Mouse (Mus musculus) intestine, embryonic 14.5 days (tissue): ENCODE results near the gene Mcts2. TPM values are rescaled to one million over a fixed set of nuclear protein-coding genes. Genes with fewer than 3 reads are reported as not detected.
"Not testable (repeated sequence)": the region's sequence is repeated elsewhere in the genome, so short reads cannot be mapped to it uniquely, and the experiment has no call there.

Source experiments
- ATAC-seq: fragments of 200-750 bp; cut with Nextera tagmentation; replicated peaks from 2 replicates; pipeline ENCODE4 v1.8.0; 2017; ENCODE audit warnings: low read depth, moderate number of reproducible peaks, moderate TSS enrichment, moderate library complexity; ENCODE audit not compliant: low FRiP score, low TSS enrichment
- DNase-seq: peaks from one replicate; pipeline ENCODE4 v3.0.0-alpha.2; 2018; ENCODE audit warnings: low spot score
- H3K27ac ChIP-seq: fragments of 300-500 bp; sonication (generic); 2 replicates; pipeline ENCODE4 v1.5.1; 2014; ENCODE audit warnings: low read depth, mild to moderate bottlenecking, control low read depth
- H3K27me3 ChIP-seq: fragments of 300-500 bp; sonication (generic); replicated peaks from 2 replicates; pipeline ENCODE4 v1.6.1; 2014; ENCODE audit warnings: low read length, control low read depth; ENCODE audit not compliant: control insufficient read depth, insufficient read depth
- H3K36me3 ChIP-seq: fragments of 300-500 bp; sonication (generic); 2 replicates; pipeline ENCODE4 v1.6.1; 2014; ENCODE audit warnings: low read length, control low read depth; ENCODE audit not compliant: control insufficient read depth, insufficient read depth
- H3K4me1 ChIP-seq: fragments of 300-500 bp; sonication (generic); replicated peaks from 2 replicates; pipeline ENCODE4 v1.6.1; 2014; ENCODE audit warnings: low read length, control low read depth, mixed read lengths; ENCODE audit not compliant: control insufficient read depth, insufficient read depth
- H3K4me2 ChIP-seq: fragments of 300-500 bp; sonication (generic); 2 replicates; pipeline ENCODE4 v1.6.1; 2014; ENCODE audit warnings: low read length
- H3K4me3 ChIP-seq: fragments of 300-500 bp; sonication (generic); 2 replicates; pipeline ENCODE4 v1.5.1; 2014; ENCODE audit warnings: low read depth, low read length, control low read depth, mixed read lengths
- H3K9ac ChIP-seq: fragments of 300-500 bp; sonication (generic); 2 replicates; pipeline ENCODE4 v1.6.1; 2014; ENCODE audit warnings: mild to moderate bottlenecking, low read length
- H3K9me3 ChIP-seq: fragments of 300-500 bp; sonication (generic); 2 replicates; pipeline ENCODE4 v1.6.1; 2016; ENCODE audit warnings: low read length, control low read depth; ENCODE audit not compliant: control insufficient read depth
- WGBS: fragments of 180-500 bp; shearing (Covaris S2); extraction: QIAGEN DNeasy Blood & Tissue Kit; methylation state at CpG from one replicate; pipeline ENCODE4 v1.1.7; 2014; 5-methylcytosine and 5-hydroxymethylcytosine counted together
- polyA plus RNA-seq: library from polyadenylated mRNA; unstranded; fragments of >200 nt; fragmentation: Nextera tagmentation; extraction: Ambion mirVana; gene quantifications from 2 replicates; pipeline ENCODE4 v1.2.1, GENCODE M21; 2014

Mcts2 gene
- polyA plus RNA-seq, 1 experiment from 2014 or later, result 32.8 TPM

DNA sequence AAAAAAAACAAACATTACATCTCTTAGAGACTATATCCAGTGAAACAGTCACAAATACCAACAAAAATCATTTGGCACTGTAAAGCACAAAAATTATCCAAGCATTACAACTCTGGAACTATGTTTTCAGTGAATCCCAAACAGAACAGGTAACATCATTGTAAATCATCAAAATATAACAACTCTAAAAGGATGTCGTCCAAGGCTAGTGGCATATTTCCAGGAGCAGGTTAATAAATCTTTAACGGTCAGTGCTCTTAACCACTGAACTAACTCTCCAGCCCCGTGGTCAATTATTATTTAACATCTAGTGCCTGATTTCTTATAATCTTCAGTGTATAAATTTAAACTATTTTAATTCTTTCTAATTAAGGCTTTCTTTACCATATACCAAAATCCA is 20.6 kb upstream of the Mcts2 start:
- H3K4me3 ChIP-seq, DNase-seq, H3K27me3 ChIP-seq, ATAC-seq, H3K27ac ChIP-seq, H3K4me1 ChIP-seq, H3K9me3 ChIP-seq, H3K4me2 ChIP-seq, H3K9ac ChIP-seq, H3K36me3 ChIP-seq: not testable (repeated sequence)
- WGBS, result 67% methylated on average over 3 of the region's 3 CpGs

GRCm38 (mm10) chr2:152669256-152669638 is 17.6 kb upstream of the Mcts2 start, which contains the start of gene H13:
Gene H13 (plus strand): TSS chr2:152669461.
- peak within 1 kb of the TSS; percentile 88 for H3K4me2 ChIP-seq

DNA sequence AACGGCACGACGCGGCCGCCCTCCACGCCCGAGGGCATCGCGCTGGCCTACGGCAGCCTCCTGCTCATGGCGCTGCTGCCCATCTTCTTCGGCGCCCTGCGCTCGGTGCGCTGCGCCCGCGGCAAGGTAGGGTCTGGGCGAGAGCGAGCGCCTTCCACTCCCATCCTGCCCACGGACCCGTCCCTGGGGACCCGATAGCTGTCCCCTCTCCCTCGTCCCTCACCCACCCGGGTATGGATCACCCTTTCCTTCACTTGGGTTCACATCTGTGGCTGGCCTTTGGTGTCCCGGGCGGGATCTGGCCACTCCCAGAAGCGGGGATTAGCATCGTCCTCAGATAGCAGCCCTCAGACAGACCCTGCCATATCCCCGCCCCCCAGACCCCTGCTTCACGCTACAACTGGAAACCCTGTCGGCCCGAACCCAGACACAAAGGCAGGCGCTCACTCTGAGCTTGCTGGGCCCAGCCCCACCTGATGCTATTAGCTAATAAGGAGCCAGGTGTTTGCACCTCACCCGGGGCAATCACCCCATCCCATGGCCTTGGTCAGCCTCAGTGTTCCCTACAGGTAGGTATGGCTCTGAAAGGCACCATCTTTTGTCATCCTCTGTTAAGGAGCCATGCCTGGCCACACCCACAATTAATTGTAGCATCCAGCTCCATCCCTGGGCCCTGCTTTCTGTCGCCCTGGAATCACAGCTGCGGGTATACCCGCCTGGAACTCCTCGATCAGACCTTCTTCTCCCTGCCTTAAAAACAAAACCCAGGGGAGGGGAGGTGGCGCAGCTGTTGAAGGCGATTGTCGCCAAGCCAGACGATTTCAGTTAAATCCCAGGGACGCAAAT is 17.0 kb upstream of the Mcts2 start:
- Histone ChIP-seq H3K9ac (peak overlapping the region; percentile 96), H3K27ac (peak overlapping the region; percentile 95), H3K4me3 (peak overlapping the region; percentile 85), H3K9me3 (no peaks in the 10 kb centered on the region), H3K27me3 (no peaks in the 10 kb centered on the region), H3K4me2 (peak overlapping the region; percentile 88), H3K36me3 (peaks cover 19% of the 10 kb centered on the region), H3K4me1 (peaks cover 19% of the 10 kb centered on the region)
- DNase-seq (peak; percentile 88), ATAC-seq (peak; percentile 83)
- WGBS, result 1% methylated on average over 42 of the region's 46 CpGs

More at GRCm38 (mm10) chr2:152669256-152669638, 17.6 kb upstream of the Mcts2 start, which contains the start of gene H13:
- DNase-seq, result peak; percentile 96
- H3K36me3 ChIP-seq, result peaks cover 12% of the 10 kb centered on the region
- H3K9me3 ChIP-seq, result no peaks in the 10 kb centered on the region
- peak within 1 kb of the TSS; percentile 96 for H3K9ac ChIP-seq
- peak within 1 kb of the TSS; percentile 85 for H3K4me3 ChIP-seq
- WGBS, result under 1% methylated on average over 35 of the region's 35 CpGs
- ATAC-seq, result peak; percentile 88
- H3K27ac ChIP-seq, result peak within 1 kb of the TSS; percentile 95
- no peaks in the 10 kb centered on the region for H3K27me3 ChIP-seq
- peaks cover 19% of the 10 kb centered on the region for H3K4me1 ChIP-seq

DNA sequence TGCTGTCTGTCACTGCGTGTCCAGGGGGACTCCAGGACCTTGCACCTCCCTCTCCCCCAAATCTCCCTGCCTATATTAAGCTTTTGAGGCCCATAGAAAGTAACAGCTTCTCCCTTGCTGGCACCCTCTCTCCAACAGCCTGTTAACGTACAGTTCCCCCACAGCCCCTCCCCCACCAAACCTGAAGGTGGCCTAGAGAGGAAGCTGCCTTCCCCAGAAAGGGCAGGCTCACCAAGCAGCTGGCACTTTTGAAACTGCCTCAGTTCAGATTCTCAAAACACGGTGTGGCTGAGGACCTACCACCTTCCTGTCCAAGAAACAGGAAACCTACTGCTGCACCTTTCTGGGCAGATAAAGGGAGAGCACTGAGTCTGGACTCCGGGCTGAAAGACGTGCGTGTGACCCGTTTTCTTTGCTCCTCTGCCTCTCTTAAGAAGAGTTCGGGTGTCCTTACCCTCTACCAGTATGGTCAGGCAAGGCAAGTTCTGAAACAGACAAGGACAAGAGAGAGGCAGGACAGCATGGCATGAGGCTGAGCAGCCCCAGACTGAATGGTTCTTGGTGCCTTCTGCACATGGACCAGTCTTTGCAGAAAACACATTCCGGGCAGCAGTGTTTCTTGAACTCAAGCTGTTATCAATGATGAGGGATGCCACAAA is 15.7 kb upstream of the Mcts2 start:
- WGBS, result 59% methylated on average over 9 of the region's 9 CpGs
- peak overlapping the region; percentile 85 for H3K4me3 ChIP-seq
- H3K9ac ChIP-seq, result peak overlapping the region; percentile 96
- ATAC-seq, result no peak
- H3K27ac ChIP-seq, result peak overlapping the region; percentile 95; the same call in 1 of the 2 replicates
- DNase-seq, result no peak
- H3K27me3 ChIP-seq, result no peaks in the 10 kb centered on the region
- peaks cover 19% of the 10 kb centered on the region for H3K4me1 ChIP-seq
- H3K36me3 ChIP-seq, result peaks cover 31% of the 10 kb centered on the region
- H3K4me2 ChIP-seq, result peak overlapping the region; percentile 88
- no peaks in the 10 kb centered on the region for H3K9me3 ChIP-seq

- ATAC-seq, result 0 out of 2 replicates have a peak, but pooled peaks have one; percentile 16
- Histone ChIP-seq H3K9ac (no peak overlapping the region), H3K27me3 (no peaks in the 10 kb centered on the region), H3K4me3 (peak overlapping the region; percentile 85), H3K4me1 (peaks cover 19% of the 10 kb centered on the region), H3K4me2 (peak overlapping the region; percentile 88), H3K36me3 (peaks cover 36% of the 10 kb centered on the region), H3K27ac (no peak overlapping the region), H3K9me3 (no peaks in the 10 kb centered on the region)
- peak; percentile 73 for DNase-seq
- WGBS, result 38% methylated on average over 5 of the region's 5 CpGs
Measured at GRCm38 (mm10) chr2:152671642-152671999, 15.2 kb upstream of the Mcts2 start.

DNA sequence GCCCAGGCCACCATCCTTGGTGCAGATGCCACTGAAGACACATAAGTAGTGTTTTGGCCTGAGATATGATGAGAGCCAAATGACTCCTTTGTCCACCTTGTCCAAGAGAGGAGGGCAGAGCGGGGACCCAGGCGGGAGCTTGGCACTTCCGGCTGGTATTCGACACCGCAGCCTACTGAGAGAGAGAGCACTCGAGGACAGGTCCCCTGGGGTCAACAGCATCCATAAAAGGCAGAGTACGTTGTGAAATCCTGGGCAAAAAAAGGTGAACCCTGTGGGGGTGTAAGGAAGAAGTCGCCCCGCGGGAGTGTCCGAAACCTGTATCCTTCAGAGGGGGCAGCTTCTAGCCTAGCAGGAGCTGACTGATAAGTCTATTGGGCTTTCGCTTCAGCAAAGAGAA is 14.7 kb upstream of the Mcts2 start:
- Histone ChIP-seq H3K27ac (no peak overlapping the region), H3K36me3 (peaks cover 42% of the 10 kb centered on the region), H3K4me1 (peaks cover 19% of the 10 kb centered on the region), H3K27me3 (no peaks in the 10 kb centered on the region), H3K4me3 (peak overlapping the region; percentile 85), H3K4me2 (peak overlapping the region; percentile 88), H3K9ac (no peak overlapping the region), H3K9me3 (no peaks in the 10 kb centered on the region)
- ATAC-seq (no peak), DNase-seq (no peak)
- 83% methylated on average over 12 of the region's 12 CpGs for WGBS

GRCm38 (mm10) chr2:152674148-152674547 is 12.7 kb upstream of the Mcts2 start:
- Histone ChIP-seq H3K27me3 (no peaks in the 10 kb centered on the region), H3K4me1 (peaks cover 19% of the 10 kb centered on the region)
- ATAC-seq, result no peak

GRCm38 (mm10) chr2:152675252-152675791 is 11.5 kb upstream of the Mcts2 start:
- no peak overlapping the region for H3K4me2 ChIP-seq
- WGBS, result 76% methylated on average over 13 of the region's 13 CpGs
- ATAC-seq (no peak), DNase-seq (no peak)
- no peak overlapping the region for H3K27ac ChIP-seq
- H3K4me3 ChIP-seq, result no peak overlapping the region
- H3K9ac ChIP-seq, result no peak overlapping the region
- peaks cover 72% of the 10 kb centered on the region for H3K36me3 ChIP-seq
- no peaks in the 10 kb centered on the region for H3K27me3 ChIP-seq
- H3K4me1 ChIP-seq, result peaks cover 19% of the 10 kb centered on the region
- no peaks in the 10 kb centered on the region for H3K9me3 ChIP-seq

More at GRCm38 (mm10) chr2:152674148-152674547, 12.7 kb upstream of the Mcts2 start:
- no peaks in the 10 kb centered on the region for H3K9me3 ChIP-seq
- H3K9ac ChIP-seq, result no peak overlapping the region
- H3K4me3 ChIP-seq, result no peak overlapping the region
- no peak overlapping the region for H3K27ac ChIP-seq
- no peak for DNase-seq
- H3K36me3 ChIP-seq, result peaks cover 60% of the 10 kb centered on the region
- WGBS, result 76% methylated on average over 11 of the region's 11 CpGs
- no peak overlapping the region for H3K4me2 ChIP-seq
